Mouse (Mus musculus): ENCODE data around the gene Pawr. TPM values are rescaled to one million over a fixed set of nuclear protein-coding genes. Genes with fewer than 3 reads are reported as not detected.

Gene Pawr
- polyA plus RNA-seq, 1 experiment from 2014 or later, result 4.2 TPM

GRCm38 (mm10) chr10:108330964-108331363 is 957 bp upstream of the Pawr start:
- peaks cover 8% of the 10 kb centered on the region for H3K27me3 ChIP-seq (replicated peaks; ENCODE audit: control insufficient read depth, insufficient read depth, low read length)
- H3K4me2 ChIP-seq (ENCODE audit: low read length), result peak overlapping the region; percentile 95
- no peak overlapping the region for H3K27ac ChIP-seq (ENCODE audit: low read depth, low read length)
- no peaks in the 10 kb centered on the region for H3K9me3 ChIP-seq (replicated peaks; ENCODE audit: control insufficient read depth, low read length)
- 6% methylated on average over 10 of the region's 10 CpGs for WGBS
- ATAC-seq (no peak), DNase-seq (ENCODE audit: low spot score) (no peak)
- peak overlapping the region; percentile 76 for H3K4me3 ChIP-seq (ENCODE audit: low read depth, low read length)
- H3K9ac ChIP-seq (ENCODE audit: low read length), result no peak overlapping the region
- H3K36me3 ChIP-seq (ENCODE audit: control insufficient read depth, insufficient read depth, low read length), result no peaks in the 10 kb centered on the region
- H3K4me1 ChIP-seq (ENCODE audit: control insufficient read depth, insufficient read depth, low read length), result no peaks in the 10 kb centered on the region

GRCm38 (mm10) chr10:108332571-108333541 is 935 bp downstream of the Pawr start:
- 0 out of 2 replicates have a peak overlapping the region, but pooled peaks have one; percentile 44 for H3K27ac ChIP-seq (ENCODE audit: low read depth, low read length)
- peak; percentile 66 for DNase-seq (ENCODE audit: low spot score)
- H3K4me1 ChIP-seq (ENCODE audit: control insufficient read depth, insufficient read depth, low read length), result no peaks in the 10 kb centered on the region
- H3K36me3 ChIP-seq (ENCODE audit: control insufficient read depth, insufficient read depth, low read length), result no peaks in the 10 kb centered on the region
- no peaks in the 10 kb centered on the region for H3K9me3 ChIP-seq (replicated peaks; ENCODE audit: control insufficient read depth, low read length)
- WGBS, result under 1% methylated on average over 95 of the region's 129 CpGs
- peak overlapping the region; percentile 76 for H3K4me3 ChIP-seq (ENCODE audit: low read depth, low read length)
- H3K9ac ChIP-seq (ENCODE audit: low read length), result peak overlapping the region; percentile 71
- ATAC-seq, result peak; percentile 60
- peaks cover 8% of the 10 kb centered on the region for H3K27me3 ChIP-seq (replicated peaks; ENCODE audit: control insufficient read depth, insufficient read depth, low read length)
- H3K4me2 ChIP-seq (ENCODE audit: low read length), result peak overlapping the region; percentile 95

GRCm38 (mm10) chr10:108333642-108334041 is 1.7 kb downstream of the Pawr start:
- Histone ChIP-seq H3K27ac (ENCODE audit: low read depth, low read length) (no peak overlapping the region), H3K36me3 (ENCODE audit: control insufficient read depth, insufficient read depth, low read length) (no peaks in the 10 kb centered on the region), H3K9ac (ENCODE audit: low read length) (peak overlapping the region; percentile 25; the same call in 1 of the 2 replicates), H3K4me3 (ENCODE audit: low read depth, low read length) (peak overlapping the region; percentile 76), H3K9me3 (replicated peaks; ENCODE audit: control insufficient read depth, low read length) (no peaks in the 10 kb centered on the region), H3K4me1 (ENCODE audit: control insufficient read depth, insufficient read depth, low read length) (no peaks in the 10 kb centered on the region), H3K27me3 (replicated peaks; ENCODE audit: control insufficient read depth, insufficient read depth, low read length) (peaks cover 8% of the 10 kb centered on the region), H3K4me2 (ENCODE audit: low read length) (peak overlapping the region; percentile 95)
- ATAC-seq, result no peak
- peak; percentile 6 for DNase-seq (ENCODE audit: low spot score)
- WGBS, result 3% methylated on average over 12 of the region's 12 CpGs

- H3K9me3 ChIP-seq (replicated peaks; ENCODE audit: control insufficient read depth, low read length), result no peaks in the 10 kb centered on the region
- no peak overlapping the region for H3K4me3 ChIP-seq (ENCODE audit: low read depth, low read length)
- H3K27me3 ChIP-seq (replicated peaks; ENCODE audit: control insufficient read depth, insufficient read depth, low read length), result peaks cover 8% of the 10 kb centered on the region
- H3K4me2 ChIP-seq (ENCODE audit: low read length), result peak overlapping the region; percentile 95
- WGBS, result 26% methylated on average over 1 of the region's 1 CpGs
- no peak overlapping the region for H3K27ac ChIP-seq (ENCODE audit: low read depth, low read length)
- H3K36me3 ChIP-seq (ENCODE audit: control insufficient read depth, insufficient read depth, low read length), result no peaks in the 10 kb centered on the region
- DNase-seq (ENCODE audit: low spot score) (no peak), ATAC-seq (no peak)
- no peak overlapping the region for H3K9ac ChIP-seq (ENCODE audit: low read length)
- H3K4me1 ChIP-seq (ENCODE audit: control insufficient read depth, insufficient read depth, low read length), result no peaks in the 10 kb centered on the region
Measured at GRCm38 (mm10) chr10:108334096-108334495, 2.2 kb downstream of the Pawr start.

- H3K27me3 ChIP-seq (replicated peaks; ENCODE audit: control insufficient read depth, insufficient read depth, low read length), result peaks cover 8% of the 10 kb centered on the region
- ATAC-seq (no peak), DNase-seq (ENCODE audit: low spot score) (no peak)
- no peak overlapping the region for H3K4me2 ChIP-seq (ENCODE audit: low read length)
- H3K9me3 ChIP-seq (replicated peaks; ENCODE audit: control insufficient read depth, low read length), result no peaks in the 10 kb centered on the region
- 75% methylated on average over 10 of the region's 10 CpGs for WGBS
- no peak overlapping the region for H3K4me3 ChIP-seq (ENCODE audit: low read depth, low read length)
- H3K27ac ChIP-seq (ENCODE audit: low read depth, low read length), result no peak overlapping the region
- H3K36me3 ChIP-seq (ENCODE audit: control insufficient read depth, insufficient read depth, low read length), result no peaks in the 10 kb centered on the region
- no peaks in the 10 kb centered on the region for H3K4me1 ChIP-seq (ENCODE audit: control insufficient read depth, insufficient read depth, low read length)
- H3K9ac ChIP-seq (ENCODE audit: low read length), result no peak overlapping the region
Measured at GRCm38 (mm10) chr10:108335736-108336292, 3.9 kb downstream of the Pawr start.

- DNase-seq (ENCODE audit: low spot score) (no peak), ATAC-seq (no peak)
- 89% methylated on average over 9 of the region's 9 CpGs for WGBS
- Histone ChIP-seq H3K27me3 (replicated peaks; ENCODE audit: control insufficient read depth, insufficient read depth, low read length) (peaks cover 1% of the 10 kb centered on the region; the same call in 1 of the 2 replicates), H3K36me3 (ENCODE audit: control insufficient read depth, insufficient read depth, low read length) (no peaks in the 10 kb centered on the region), H3K27ac (ENCODE audit: low read depth, low read length) (no peak overlapping the region), H3K4me3 (ENCODE audit: low read depth, low read length) (no peak overlapping the region), H3K9me3 (replicated peaks; ENCODE audit: control insufficient read depth, low read length) (no peaks in the 10 kb centered on the region), H3K4me2 (ENCODE audit: low read length) (no peak overlapping the region), H3K4me1 (ENCODE audit: control insufficient read depth, insufficient read depth, low read length) (no peaks in the 10 kb centered on the region), H3K9ac (ENCODE audit: low read length) (no peak overlapping the region)
Measured at GRCm38 (mm10) chr10:108336581-108336980, 4.7 kb downstream of the Pawr start.

- peak; percentile 45; the same call in 1 of the 2 replicates for ATAC-seq
Measured at GRCm38 (mm10) chr10:108338055-108338961, 6.4 kb downstream of the Pawr start.

GRCm38 (mm10) chr10:108339118-108339517 is 7.2 kb downstream of the Pawr start:
- Histone ChIP-seq H3K9ac (ENCODE audit: low read length) (no peak overlapping the region), H3K4me2 (ENCODE audit: low read length) (no peak overlapping the region), H3K4me1 (ENCODE audit: control insufficient read depth, insufficient read depth, low read length) (no peaks in the 10 kb centered on the region), H3K27me3 (replicated peaks; ENCODE audit: control insufficient read depth, insufficient read depth, low read length) (no peaks in the 10 kb centered on the region), H3K4me3 (ENCODE audit: low read depth, low read length) (no peak overlapping the region), H3K9me3 (replicated peaks; ENCODE audit: control insufficient read depth, low read length) (no peaks in the 10 kb centered on the region), H3K36me3 (ENCODE audit: control insufficient read depth, insufficient read depth, low read length) (no peaks in the 10 kb centered on the region), H3K27ac (ENCODE audit: low read depth, low read length) (no peak overlapping the region)
- WGBS, result 72% methylated on average over 5 of the region's 5 CpGs
- DNase-seq (ENCODE audit: low spot score) (no peak), ATAC-seq (no peak)

More at GRCm38 (mm10) chr10:108338055-108338961, 6.4 kb downstream of the Pawr start:
- Histone ChIP-seq H3K27ac (ENCODE audit: low read depth, low read length) (no peak overlapping the region), H3K9me3 (replicated peaks; ENCODE audit: control insufficient read depth, low read length) (no peaks in the 10 kb centered on the region), H3K36me3 (ENCODE audit: control insufficient read depth, insufficient read depth, low read length) (no peaks in the 10 kb centered on the region), H3K9ac (ENCODE audit: low read length) (no peak overlapping the region), H3K4me2 (ENCODE audit: low read length) (no peak overlapping the region), H3K27me3 (replicated peaks; ENCODE audit: control insufficient read depth, insufficient read depth, low read length) (no peaks in the 10 kb centered on the region), H3K4me3 (ENCODE audit: low read depth, low read length) (no peak overlapping the region), H3K4me1 (ENCODE audit: control insufficient read depth, insufficient read depth, low read length) (no peaks in the 10 kb centered on the region)
- WGBS, result 40% methylated on average over 22 of the region's 22 CpGs
- peak; percentile 29 for DNase-seq (ENCODE audit: low spot score)
